Mouse (Mus musculus): ENCODE results near the gene Eme2.

GRCm38 (mm10) chr17:24878531-24878930, 16.4 kb downstream of the Eme2 start:
- no peak for TF ChIP-seq POLR2A (IDR thresholded peaks at IDR 0.05; ENCODE audit: insufficient read depth, low read length)
- TF ChIP-seq CTCF (IDR thresholded peaks at IDR 0.05; ENCODE audit: low read depth, low read length): no peak
- TF ChIP-seq EP300 (IDR thresholded peaks at IDR 0.05; ENCODE audit: insufficient read depth, low read depth, low read length): no peak
